Mouse (Mus musculus): ENCODE measurements at regions not wholly inside any gene's neighbourhood (a gene's known extent, or its start where the extent isn't known, plus 50 kb on each side); places are given as distances from the start of the nearest gene placed in this dataset.

- TF ChIP-seq CTCF (IDR thresholded peaks at IDR 0.05; ENCODE audit: control insufficient read depth, insufficient read depth, insufficient replicate concordance, low read depth, low read length) (no peak), POLR2A (IDR thresholded peaks at IDR 0.05; ENCODE audit: control insufficient read depth, low read depth, low read length) (no peak)
- no peak overlapping the region for H3K4me3 ChIP-seq (ENCODE audit: control insufficient read depth, low read depth, low read length)
These were observed 893.5 kb upstream of the Car8 start for GRCm38 (mm10) chr4:9132356-9132755.

DNA sequence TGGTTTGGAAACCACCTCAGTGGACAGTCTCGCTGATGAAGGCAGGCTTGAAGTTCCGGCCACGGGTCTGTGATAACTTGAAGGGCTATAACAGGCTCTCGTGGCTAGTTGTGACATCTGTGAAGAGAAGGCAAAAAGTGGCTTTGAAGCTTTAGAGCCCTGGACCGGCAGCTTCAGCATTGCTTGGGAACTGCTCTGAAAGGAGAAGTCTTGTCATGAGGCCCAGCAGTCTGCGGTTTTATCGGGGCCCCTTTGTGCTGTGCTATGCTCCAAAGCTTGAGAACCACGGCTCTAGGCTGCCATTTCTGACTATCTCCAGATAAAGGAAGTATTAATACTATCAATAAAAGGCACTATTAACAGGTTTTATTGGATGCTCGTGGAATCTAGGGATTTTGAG lies 892.8 kb upstream of the Car8 start:
- Histone ChIP-seq H3K36me3 (ENCODE audit: control insufficient read depth, insufficient read depth, low read length) (no peaks in the 10 kb centered on the region), H3K27me3 (ENCODE audit: control insufficient read depth, insufficient read depth, low read length) (no peaks in the 10 kb centered on the region), H3K27ac (ENCODE audit: control insufficient read depth, insufficient read depth, low read depth, low read length) (no peak overlapping the region), H3K4me3 (ENCODE audit: control insufficient read depth, low read depth, low read length) (no peak overlapping the region), H3K4me1 (ENCODE audit: control insufficient read depth, insufficient read depth, low read length) (peaks cover 4% of the 10 kb centered on the region; the same call in 1 of the 2 replicates)
- no peak for TF ChIP-seq POLR2A (IDR thresholded peaks at IDR 0.05; ENCODE audit: control insufficient read depth, low read depth, low read length)
- no peak for TF ChIP-seq CTCF (IDR thresholded peaks at IDR 0.05; ENCODE audit: control insufficient read depth, insufficient read depth, insufficient replicate concordance, low read depth, low read length)

More at GRCm38 (mm10) chr4:9132356-9132755, 893.5 kb upstream of the Car8 start:
- Histone ChIP-seq H3K4me1 (ENCODE audit: control insufficient read depth, insufficient read depth, low read length) (peaks cover 4% of the 10 kb centered on the region; the same call in 1 of the 2 replicates), H3K36me3 (ENCODE audit: control insufficient read depth, insufficient read depth, low read length) (no peaks in the 10 kb centered on the region), H3K27me3 (ENCODE audit: control insufficient read depth, insufficient read depth, low read length) (no peaks in the 10 kb centered on the region), H3K27ac (ENCODE audit: control insufficient read depth, insufficient read depth, low read depth, low read length) (no peak overlapping the region)

DNA sequence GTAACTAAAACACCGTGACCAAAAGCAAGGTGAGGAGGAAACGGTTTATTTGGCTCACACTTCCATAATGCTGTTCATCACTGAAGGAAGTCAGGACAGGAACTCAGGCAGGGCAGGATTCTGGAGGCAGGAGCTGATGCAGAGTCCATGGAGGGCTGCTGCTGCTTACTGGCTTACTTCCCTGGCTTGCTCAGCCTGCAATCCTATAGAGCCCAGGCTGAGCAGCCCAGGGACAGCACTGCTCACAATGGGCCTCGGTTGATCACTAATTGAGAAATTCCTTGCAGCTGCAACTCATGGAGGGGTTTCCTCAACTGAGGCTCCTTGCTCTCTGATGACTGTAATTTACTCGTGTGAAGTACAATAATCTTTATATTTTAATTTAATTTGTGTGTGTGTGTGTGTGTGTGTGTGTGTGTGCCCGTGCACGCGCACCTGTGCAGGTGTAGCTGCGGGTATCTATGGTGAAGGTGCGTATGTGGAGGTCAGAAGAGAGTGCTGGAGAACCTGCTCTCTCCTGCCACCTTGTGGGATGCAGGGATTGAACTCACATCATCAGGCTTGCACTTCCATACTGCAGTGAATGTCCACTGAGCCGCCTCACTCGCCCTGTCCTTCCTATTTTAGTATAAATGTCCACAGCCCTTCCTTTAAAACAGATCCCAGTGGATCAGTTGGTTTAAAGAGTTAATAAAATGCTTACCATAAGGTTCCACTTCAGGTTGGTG lies 886.6 kb upstream of the Car8 start:
- no peaks in the 10 kb centered on the region for H3K4me1 ChIP-seq (ENCODE audit: control insufficient read depth, insufficient read depth, low read length)
- TF ChIP-seq POLR2A (IDR thresholded peaks at IDR 0.05; ENCODE audit: control insufficient read depth, low read depth, low read length) (no peak), CTCF (IDR thresholded peaks at IDR 0.05; ENCODE audit: control insufficient read depth, insufficient read depth, insufficient replicate concordance, low read depth, low read length) (no peak; the same call in 1 of the 2 replicates)
- no peaks in the 10 kb centered on the region for H3K27me3 ChIP-seq (ENCODE audit: control insufficient read depth, insufficient read depth, low read length)
- no peaks in the 10 kb centered on the region for H3K36me3 ChIP-seq (ENCODE audit: control insufficient read depth, insufficient read depth, low read length)
- H3K27ac ChIP-seq (ENCODE audit: control insufficient read depth, insufficient read depth, low read depth, low read length): no peak overlapping the region
- peak overlapping the region; percentile 9 for H3K4me3 ChIP-seq (ENCODE audit: control insufficient read depth, low read depth, low read length)

DNA sequence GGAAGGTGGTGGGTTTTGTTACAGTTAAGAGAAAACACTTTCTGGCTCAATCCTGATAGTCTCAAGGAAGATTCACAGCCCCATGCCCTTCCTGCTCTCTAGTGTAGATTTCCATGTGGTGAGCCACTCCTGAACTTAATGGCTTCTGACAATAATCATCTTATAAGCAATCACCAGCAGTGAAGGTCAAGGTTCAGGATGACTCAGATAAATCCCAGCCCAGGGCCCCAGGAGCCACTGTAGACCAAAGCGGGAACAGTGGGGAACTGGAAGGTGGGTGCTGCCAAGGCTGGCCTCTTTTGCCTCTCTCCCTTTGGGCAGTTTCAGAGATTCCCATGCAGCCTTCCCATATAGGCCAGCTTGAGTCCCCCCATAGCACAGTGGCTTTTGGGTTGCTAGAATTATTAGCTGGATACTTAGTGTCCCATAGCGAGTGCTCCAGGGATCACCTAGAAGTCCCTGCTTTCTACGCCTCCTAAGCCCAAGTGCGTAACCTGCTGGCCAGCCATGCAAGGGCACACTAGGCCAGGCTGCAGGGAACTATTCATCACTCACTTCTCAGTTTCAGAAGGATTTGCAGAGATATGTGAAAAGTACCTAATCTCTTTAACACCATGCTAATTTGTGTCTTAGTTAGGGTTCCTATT lies 885.9 kb upstream of the Car8 start:
- no peaks in the 10 kb centered on the region for H3K27me3 ChIP-seq (ENCODE audit: control insufficient read depth, insufficient read depth, low read length)
- no peak overlapping the region; the same call in 1 of the 2 replicates for H3K4me3 ChIP-seq (ENCODE audit: control insufficient read depth, low read depth, low read length)
- TF ChIP-seq POLR2A (IDR thresholded peaks at IDR 0.05; ENCODE audit: control insufficient read depth, low read depth, low read length) (no peak), CTCF (IDR thresholded peaks at IDR 0.05; ENCODE audit: control insufficient read depth, insufficient read depth, insufficient replicate concordance, low read depth, low read length) (no peak)
- no peaks in the 10 kb centered on the region for H3K36me3 ChIP-seq (ENCODE audit: control insufficient read depth, insufficient read depth, low read length)
- no peak overlapping the region for H3K27ac ChIP-seq (ENCODE audit: control insufficient read depth, insufficient read depth, low read depth, low read length)
- H3K4me1 ChIP-seq (ENCODE audit: control insufficient read depth, insufficient read depth, low read length): no peaks in the 10 kb centered on the region

- Histone ChIP-seq H3K36me3 (ENCODE audit: control insufficient read depth, insufficient read depth, low read length) (no peaks in the 10 kb centered on the region), H3K4me3 (ENCODE audit: control insufficient read depth, low read depth, low read length) (no peak overlapping the region), H3K27me3 (ENCODE audit: control insufficient read depth, insufficient read depth, low read length) (no peaks in the 10 kb centered on the region), H3K4me1 (ENCODE audit: control insufficient read depth, insufficient read depth, low read length) (no peaks in the 10 kb centered on the region), H3K27ac (ENCODE audit: control insufficient read depth, insufficient read depth, low read depth, low read length) (no peak overlapping the region)
- TF ChIP-seq CTCF (IDR thresholded peaks at IDR 0.05; ENCODE audit: control insufficient read depth, insufficient read depth, insufficient replicate concordance, low read depth, low read length): no peak
- TF ChIP-seq POLR2A (IDR thresholded peaks at IDR 0.05; ENCODE audit: control insufficient read depth, low read depth, low read length): no peak
These were observed 885.3 kb upstream of the Car8 start for GRCm38 (mm10) chr4:9124109-9124508.

GRCm38 (mm10) chr4:9123396-9124031 lies 884.7 kb upstream of the Car8 start:
- TF ChIP-seq POLR2A (IDR thresholded peaks at IDR 0.05; ENCODE audit: control insufficient read depth, low read depth, low read length) (no peak), CTCF (IDR thresholded peaks at IDR 0.05; ENCODE audit: control insufficient read depth, insufficient read depth, insufficient replicate concordance, low read depth, low read length) (no peak)
- Histone ChIP-seq H3K36me3 (ENCODE audit: control insufficient read depth, insufficient read depth, low read length) (no peaks in the 10 kb centered on the region), H3K27me3 (ENCODE audit: control insufficient read depth, insufficient read depth, low read length) (no peaks in the 10 kb centered on the region), H3K4me1 (ENCODE audit: control insufficient read depth, insufficient read depth, low read length) (no peaks in the 10 kb centered on the region), H3K4me3 (ENCODE audit: control insufficient read depth, low read depth, low read length) (no peak overlapping the region), H3K27ac (ENCODE audit: control insufficient read depth, insufficient read depth, low read depth, low read length) (no peak overlapping the region)

DNA sequence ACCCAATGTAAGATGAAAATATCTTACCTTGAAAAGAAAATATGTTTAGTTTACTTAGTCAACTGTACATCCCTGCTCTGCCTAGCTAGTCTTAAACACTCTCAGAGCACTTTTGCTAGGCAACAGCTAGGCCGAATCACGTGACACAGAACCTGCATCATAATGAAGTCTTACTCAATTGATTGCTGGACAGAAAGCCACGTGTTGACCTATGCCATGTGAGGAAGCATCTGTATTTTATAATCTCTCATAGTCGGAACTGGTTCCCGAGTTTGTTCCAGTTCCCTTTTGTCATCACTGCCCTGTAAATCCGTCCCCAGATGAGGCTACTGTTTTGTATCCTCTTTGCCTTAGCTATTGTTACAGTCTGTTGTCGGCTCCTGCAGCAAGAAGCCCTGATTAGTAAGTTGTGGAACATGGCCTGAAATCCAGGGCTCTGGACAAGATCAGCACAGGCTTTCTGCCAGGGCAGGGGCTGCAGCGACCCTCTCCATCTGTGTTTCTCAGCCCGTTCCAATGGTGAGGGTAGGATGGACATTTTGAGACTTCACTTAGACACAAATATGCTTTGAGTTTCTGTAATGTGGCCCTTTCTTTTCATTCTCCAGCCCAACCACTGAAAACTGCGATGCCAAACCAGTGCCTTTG lies 883.9 kb upstream of the Car8 start:
- Histone ChIP-seq H3K27ac (ENCODE audit: control insufficient read depth, insufficient read depth, low read depth, low read length) (no peak overlapping the region), H3K27me3 (ENCODE audit: control insufficient read depth, insufficient read depth, low read length) (no peaks in the 10 kb centered on the region), H3K4me1 (ENCODE audit: control insufficient read depth, insufficient read depth, low read length) (no peaks in the 10 kb centered on the region), H3K36me3 (ENCODE audit: control insufficient read depth, insufficient read depth, low read length) (no peaks in the 10 kb centered on the region), H3K4me3 (ENCODE audit: control insufficient read depth, low read depth, low read length) (no peak overlapping the region)
- TF ChIP-seq POLR2A (IDR thresholded peaks at IDR 0.05; ENCODE audit: control insufficient read depth, low read depth, low read length): no peak
- TF ChIP-seq CTCF (IDR thresholded peaks at IDR 0.05; ENCODE audit: control insufficient read depth, insufficient read depth, insufficient replicate concordance, low read depth, low read length): no peak

Measured in testis, adult 2 months (tissue).